Mouse (Mus musculus) spleen, adult 18-20 months (tissue): ENCODE results near the gene Bmpr1b.
"Not testable (repeated sequence)": the region's sequence is repeated elsewhere in the genome, so short reads cannot be mapped to it uniquely, and the experiment has no call there.

Experiments used
- DNase-seq, 2 experiments: peaks; one replicate each; pipeline ENCODE4 v3.0.0; 2022; ENCODE audit warnings: mixed read lengths in 2 of 2

The Bmpr1b gene

DNA sequence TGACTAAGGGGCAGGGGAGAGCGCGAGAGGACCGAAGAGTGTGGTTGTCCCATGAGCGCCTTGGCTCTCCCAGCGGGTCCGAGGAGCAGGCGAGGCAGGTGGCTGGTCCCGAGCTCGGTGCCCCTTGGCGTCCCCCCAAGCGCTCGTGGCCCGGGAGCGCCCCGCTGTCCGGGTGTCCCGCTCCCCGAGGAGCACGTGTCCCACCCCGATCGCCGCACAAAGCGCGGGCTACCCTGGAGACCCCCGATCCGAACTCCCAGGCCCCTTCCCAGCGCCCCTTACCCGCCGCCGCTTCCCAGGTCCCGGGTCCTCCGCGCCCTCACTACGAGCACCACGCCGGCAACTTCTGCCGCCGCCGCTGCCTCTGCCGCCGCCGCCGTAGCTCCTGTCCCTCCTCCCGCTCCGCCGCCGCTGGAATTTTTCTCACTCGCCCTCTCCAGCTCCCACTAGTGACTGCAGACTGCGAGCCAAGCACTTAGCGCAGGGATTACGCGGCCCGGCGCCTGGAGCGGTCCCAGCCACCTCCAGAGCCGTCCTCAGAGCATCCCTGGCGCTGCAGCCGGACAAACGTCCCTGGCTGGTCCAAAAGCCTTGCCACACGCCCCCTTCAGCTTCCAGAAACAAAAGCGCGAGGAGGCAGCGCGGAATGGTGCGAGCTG is at the start of gene Bmpr1b:
Gene Bmpr1b (minus strand): TSS at position 563 of the 659 bp plus-strand sequence.
- DNase-seq: no peak

DNA sequence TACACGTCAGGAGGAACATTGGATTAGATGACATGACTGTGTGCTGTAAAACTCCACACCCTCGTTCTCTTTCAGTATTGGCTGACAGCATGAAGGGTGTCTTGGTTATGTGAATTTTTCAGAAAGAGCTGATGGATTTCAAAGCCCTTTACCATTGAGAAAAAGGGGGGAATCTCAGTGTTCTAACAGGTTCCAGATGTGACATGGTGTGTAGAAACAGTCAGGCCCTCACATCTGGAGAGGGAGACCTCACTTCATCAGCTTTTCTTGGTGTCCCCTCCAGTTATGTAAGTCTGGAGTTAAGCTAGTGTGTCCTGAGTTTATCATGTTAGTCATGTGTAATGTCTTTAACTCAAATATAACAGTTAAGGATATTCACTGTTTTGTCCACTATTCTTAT is 43.6 kb upstream of the Bmpr1b start:
- no peak for DNase-seq

DNA sequence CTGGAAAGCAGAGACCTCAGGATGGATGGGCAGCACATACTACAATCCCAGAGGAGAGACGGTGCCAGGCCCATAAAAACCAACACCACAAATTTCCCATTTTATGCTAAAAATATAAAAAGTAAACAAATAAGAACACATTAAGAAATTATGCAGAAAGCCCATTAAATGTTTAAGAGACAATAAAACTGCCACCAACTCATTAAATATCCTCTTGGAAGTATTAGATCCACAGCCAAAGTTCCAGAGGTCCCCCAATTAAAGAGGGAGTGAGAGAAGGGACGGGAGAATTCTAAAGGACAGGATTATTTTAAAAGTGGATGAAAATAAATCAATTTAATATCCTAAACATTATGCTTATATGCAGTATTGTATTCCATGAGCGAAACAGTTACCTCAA is 43.0 kb upstream of the Bmpr1b start:
- DNase-seq: no peak

DNA sequence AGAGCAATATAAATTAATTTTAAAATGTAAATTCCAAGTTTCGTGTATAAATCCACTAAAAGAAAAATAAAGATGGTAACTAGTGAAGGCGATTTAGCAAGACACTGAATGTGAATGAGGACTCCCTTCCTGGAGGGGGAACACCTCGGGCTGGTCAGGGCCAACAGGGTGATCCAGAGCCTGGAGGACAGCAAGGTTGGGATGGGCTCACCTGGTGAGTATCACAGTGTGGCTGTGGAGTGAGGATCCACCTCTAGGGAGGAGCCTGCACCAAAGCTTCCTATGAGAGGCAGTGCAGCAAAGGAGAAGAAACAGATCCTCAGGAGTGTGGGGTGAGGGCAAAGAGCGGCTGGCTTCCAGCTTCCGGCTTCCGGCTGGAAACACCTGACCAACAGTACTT is 40.8 kb upstream of the Bmpr1b start:
- DNase-seq: no peak

DNA sequence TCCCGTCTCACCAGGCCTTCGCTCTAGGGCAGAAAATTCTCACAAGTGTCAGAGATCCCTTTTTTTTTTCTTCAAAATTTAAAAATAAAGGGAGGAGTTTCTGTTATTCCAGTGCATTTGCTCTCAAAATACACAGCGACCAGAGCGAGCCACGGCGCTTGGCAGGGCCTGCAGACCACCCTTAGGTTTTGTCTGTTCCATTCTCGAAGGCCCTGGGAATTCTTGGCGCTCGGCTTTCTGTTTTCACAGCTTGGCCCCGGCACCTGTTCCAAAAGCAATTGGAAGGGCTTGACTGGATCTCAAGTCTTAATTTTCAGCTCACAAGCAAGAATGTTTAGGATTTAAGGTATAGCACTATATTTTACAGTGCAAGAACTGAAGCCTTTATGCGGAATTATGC is 39.8 kb upstream of the Bmpr1b start:
- no peak for DNase-seq

DNA sequence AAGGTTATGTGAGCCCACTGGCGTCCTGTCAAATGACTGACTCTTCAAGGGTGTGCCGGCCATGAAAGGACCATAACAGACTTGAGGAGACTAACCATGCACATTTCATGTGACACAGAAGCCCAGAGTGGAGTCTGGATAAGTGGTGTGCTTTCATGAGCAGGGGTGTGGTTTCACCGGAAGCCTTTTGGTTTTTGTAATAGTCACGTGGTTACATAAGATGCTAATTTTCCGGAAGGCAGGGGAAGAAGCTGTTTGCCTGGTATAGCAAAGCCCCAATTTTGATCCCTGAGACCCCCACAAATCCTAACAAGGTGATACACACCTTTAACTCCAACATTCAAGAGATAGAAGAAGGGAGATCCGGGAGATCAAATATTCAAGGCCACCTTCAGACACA is 38.3 kb upstream of the Bmpr1b start:
- no peak for DNase-seq

DNA sequence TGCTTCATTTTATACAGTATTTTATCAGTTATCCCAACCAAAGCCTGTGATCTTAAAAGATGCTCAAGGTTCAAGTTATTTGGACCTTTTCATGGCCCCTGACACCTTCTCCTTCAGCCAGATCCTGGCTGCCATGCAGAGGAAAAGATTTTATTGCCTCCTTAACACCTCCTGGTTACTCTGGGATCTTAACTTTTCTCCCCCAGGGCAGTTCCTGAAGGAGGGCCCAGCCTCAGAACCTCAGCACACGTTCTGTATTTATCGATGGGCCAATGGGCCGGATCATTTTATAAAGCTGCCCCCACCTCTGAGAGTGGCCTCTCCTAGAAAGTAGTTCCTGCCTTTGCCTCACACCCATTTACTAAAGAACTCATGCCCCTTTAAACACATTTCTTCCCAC is 37.1 kb upstream of the Bmpr1b start:
- no peak for DNase-seq

DNA sequence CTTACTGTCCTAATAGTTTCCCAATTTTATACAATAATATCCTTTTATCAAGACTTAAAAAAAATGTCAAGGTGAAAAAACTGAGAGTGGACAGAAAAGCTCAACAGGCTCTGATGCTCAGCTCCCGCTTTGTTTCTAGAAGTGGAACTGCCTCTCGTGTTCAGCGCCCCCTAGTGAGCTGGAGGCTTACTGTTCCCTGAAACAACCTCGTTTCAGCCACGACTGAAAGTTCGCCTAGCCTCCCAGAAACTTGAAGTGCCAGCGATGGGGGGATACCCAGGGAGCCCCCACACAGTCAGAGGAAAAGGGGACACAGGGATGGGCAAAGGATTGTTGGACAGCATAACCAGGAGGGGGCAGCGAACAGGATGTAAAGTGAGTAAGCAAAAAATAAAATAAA is 26.9 kb upstream of the Bmpr1b start:
- no peak for DNase-seq

DNA sequence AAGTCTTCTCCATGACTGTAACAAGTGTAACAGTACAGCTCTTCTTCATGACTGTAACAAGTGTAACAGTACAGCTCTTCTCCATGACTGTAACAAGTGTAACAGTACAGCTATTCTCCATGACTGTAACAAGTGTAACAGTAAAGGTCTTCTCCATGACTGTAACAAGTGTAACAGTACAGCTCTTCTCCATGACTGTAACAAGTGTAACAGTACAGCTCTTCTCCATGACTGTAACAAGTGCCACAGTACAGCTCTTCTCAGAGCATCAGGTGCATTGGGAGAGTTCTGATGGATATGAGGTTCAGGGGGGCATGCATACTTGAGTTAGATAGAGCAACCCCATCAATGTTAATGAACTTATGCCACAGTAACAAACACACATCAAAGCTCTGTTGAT is 22.4 kb upstream of the Bmpr1b start:
- not testable (repeated sequence) for DNase-seq

DNA sequence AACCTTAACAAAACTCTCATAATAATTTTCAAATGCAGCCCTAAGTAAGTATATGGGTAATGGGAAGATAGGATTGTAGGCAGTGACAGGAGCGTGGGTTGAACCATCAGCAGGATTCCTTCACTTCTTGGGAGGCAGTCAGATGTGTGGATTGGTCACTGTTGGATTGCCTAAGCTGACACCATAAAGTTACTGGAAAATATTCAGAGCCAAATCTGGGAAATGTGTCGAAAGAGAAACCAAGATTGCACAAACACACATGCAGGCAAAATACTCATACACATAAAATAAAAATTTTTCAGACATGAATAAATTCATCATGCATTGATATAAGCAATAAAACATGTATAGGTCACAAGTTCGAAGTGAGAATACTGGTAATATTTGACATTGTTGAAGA is 17.3 kb upstream of the Bmpr1b start:
- no peak for DNase-seq

DNA sequence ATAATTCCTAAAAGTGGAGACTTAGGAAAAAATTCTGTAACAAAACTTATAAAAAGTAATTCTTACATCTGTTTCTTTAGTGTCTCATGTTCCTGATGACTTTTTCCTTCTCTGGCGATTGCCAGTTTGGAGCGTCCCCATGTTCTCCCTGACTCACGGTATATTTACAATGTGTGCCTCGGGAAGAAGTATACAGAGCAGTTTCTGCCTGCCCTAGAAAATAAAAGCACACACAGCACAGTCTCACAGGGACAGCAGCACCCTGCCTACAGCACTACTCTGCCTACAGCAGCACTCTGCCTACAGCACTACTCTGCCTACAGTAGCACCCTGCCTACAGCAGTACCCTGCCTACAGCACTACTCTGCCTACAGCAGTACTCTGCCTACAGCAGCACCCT is 4.8 kb upstream of the Bmpr1b start:
- no peak for DNase-seq

DNA sequence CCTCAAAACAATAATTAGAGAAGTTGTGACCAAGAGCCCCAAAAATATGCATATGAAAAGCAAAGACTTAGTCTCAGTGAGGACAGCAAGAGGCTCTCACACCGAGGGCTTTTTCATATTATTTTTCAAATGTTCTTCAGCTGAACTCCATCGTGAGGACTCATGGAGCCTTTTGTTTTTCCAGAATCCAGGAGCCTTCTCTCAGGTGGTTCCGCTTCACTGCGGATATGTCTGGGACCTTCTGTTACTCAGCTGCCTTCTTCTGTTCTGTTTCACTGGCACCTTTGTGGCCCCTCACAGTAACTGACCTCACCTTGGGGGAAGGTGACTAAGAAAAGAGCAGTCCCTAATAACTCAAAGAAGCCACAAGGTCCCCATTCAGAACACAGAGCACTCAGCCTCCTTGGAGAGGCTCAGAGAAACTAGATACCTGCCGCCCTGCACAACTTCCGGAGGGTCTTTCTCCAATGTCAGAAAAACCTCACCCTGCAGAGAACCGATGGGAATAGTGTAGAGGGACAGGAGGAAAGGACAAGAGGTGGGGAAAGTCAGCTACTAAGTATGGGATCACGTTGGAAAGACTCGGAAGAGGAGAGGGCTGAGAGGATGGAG is 868 bp downstream of the Bmpr1b start:
- no peak for DNase-seq

DNA sequence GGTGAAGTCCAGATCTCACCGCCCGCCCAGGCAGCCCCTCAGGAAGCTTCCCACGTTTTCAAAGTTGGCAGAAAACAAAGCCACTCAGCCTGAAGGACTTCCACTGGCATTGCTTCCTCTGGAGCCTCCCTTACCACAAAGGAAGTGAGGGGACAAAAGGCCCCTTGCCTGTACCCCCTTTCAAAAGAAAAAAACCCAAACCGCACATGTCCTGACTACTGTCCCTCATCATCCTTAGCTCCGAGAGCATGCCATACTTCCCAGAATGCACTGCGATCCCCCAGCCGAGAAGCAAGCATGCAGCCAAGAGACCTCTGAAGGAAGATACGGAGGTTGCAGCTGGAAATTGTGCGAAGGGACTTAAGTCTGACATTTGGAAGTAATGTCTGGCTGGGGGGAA is 4.2 kb downstream of the Bmpr1b start:
- no peak for DNase-seq

DNA sequence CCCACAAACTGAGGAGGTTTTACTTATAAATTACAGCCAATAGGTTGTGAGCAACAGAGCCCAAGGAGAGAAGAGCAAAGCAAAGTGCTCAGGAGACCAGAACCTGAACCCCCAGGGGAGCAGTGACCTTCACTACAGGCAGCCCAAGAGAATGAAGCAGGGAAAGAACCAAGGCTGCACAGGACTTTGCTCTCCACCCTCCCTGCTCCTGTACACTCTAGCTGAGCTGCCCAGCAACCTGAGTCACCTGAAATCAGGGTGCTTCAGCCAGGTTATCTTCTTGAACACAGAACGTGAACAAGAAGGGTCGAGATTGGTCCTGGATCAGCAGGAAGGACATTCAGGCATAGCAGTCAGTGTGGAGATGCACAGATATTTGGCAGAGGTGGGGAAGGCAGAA is 5.3 kb downstream of the Bmpr1b start:
- DNase-seq: no peak

DNA sequence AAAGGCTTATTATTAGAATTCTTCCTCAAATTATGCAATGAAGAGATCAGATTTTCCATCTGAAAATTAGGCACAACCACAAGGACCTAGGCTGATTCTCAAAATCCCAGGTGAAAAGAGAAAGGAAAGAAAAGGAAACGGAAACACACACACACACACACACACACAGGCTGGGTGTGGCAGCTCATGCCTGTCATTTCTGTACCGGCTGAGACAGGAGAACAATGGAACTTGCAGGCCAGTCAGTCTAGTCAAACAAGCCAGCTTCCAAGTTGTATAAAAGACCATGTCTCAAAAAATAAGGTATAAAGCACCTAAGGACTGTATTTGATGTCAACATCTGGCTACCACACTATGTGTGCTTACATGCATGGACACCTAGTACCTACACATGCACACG is 7.8 kb downstream of the Bmpr1b start:
- DNase-seq: no peak

DNA sequence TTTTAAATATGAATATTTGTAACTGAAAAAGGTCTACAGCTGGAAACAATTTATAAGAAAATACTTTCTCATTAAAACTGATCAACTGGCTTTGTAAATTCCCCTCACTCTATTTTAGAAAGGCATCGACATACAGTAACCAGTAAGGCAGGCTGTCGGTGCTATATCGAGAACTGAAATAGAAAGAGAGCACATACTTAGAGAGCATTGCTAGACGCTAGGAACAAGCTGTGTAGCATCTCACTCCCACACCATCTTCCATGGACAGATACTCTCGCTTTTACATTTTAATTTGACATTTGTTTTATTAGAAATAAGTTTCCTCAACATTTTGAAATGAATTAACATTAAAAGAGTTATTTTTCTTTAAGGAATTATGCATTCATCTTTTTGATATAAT is 17.2 kb downstream of the Bmpr1b start:
- no peak for DNase-seq

DNA sequence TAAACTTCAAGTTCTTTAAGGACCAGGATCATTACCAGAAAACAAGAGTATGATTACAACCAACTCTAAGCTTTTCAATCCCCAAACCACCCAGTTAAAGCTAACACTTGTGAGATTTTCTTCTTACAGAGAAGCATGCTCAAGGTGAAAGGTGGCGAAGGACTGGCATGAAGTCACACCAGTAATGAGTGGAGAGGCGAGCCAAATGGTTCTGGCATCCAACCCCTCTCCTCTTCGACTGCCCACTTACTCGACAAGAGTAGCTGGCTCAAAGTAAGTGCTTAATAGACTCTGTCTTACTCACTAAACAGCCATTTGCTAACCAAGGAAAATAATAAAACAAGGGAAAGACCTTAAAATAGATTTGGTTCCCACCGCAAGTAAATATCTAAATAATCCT is 30.4 kb downstream of the Bmpr1b start:
- DNase-seq: no peak

DNA sequence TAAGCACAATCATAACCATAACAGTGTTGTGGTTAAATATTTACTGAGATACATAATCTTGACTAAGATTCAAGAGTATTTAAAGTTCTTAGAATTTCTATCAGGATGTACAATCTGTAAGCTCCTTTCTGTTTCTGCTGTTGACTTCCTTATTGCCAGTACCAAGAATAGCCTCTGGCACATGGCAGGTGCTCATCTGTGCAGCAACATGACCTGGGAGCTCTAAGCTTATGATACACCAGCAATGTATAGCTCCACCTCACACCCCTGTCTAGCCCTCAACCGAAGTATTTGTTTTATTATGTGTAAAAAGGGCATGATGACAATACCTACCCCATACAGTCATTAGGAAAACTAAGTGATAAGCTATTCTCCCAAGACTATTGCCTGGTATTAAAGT is 42.8 kb downstream of the Bmpr1b start:
- DNase-seq: no peak

DNA sequence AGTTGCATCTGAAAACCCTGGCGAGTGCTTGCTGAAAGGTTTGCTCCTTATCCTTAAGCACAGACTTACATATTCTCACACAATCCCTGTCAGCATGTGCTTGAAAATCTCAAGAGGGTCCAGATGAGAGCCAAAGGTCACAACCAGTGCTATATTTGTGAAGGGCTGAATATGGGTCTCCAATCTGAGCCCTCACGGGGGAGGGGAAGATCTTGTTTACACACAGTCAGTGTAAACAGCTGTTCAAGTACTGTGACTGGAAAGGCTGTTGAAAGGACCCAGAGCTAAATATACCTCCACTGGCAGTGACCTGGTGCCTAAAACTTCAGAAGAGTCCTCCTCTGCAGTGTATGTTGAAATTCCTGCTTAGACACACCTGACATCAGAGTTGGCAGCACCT is 43.7 kb downstream of the Bmpr1b start:
- no peak for DNase-seq

DNA sequence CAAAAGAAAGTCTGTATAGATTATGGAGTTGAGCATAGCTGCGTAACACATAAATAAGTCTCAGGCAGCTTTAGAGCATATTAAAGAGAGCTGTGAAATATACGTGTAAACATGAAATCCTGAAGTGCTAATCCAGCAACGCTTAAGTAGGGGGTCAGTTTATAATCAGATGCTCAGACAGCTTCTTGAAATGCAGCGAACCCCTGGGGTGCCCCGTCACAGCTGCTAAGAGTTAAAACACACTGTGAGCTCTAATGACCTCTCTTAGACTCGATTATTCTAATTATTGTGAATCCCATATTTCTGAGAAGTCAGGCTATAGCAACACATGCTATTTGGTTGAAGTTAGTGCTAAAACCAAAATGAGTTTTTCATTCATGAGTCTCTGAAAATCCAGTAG is 45.0 kb downstream of the Bmpr1b start:
- DNase-seq: no peak

DNA sequence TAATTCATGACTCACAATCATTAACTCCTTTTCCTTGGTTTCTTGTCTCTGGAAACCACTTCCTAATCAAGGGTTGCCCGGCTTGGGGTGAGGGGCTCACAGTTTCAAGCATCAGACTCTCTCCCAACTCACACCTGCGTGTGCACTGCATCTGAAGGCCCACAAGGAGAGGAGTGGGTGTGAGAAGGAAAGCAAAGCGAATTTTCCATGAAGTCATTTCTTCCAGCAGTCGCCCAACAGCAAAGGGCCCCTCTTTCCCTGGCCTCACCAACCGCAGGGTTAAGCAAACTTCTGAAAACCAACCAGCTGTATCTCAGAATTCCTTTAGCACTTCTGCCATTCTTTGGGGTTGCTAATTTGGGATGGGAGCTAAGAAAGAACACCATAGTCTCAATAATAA is 46.8 kb downstream of the Bmpr1b start:
- DNase-seq: no peak

DNA sequence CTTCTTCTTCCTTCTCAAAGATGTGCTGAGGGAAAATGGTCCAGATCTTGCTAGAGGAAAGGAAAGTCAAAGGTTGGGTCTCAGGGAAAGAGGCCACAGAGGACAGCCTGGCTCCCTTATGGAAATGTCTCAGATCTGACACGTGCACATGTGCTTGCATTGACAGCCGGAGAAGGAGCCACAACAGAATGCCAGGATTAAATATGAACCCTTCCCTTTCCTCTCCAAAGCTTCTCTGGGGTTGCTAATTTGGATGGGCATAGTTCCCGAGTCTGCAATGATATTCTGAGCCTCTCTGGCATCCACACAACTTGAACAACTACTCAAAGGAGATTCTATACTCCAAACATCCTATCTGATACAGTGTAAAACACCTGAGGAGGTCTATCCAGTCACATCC is 48.4 kb downstream of the Bmpr1b start:
- no peak for DNase-seq

DNA sequence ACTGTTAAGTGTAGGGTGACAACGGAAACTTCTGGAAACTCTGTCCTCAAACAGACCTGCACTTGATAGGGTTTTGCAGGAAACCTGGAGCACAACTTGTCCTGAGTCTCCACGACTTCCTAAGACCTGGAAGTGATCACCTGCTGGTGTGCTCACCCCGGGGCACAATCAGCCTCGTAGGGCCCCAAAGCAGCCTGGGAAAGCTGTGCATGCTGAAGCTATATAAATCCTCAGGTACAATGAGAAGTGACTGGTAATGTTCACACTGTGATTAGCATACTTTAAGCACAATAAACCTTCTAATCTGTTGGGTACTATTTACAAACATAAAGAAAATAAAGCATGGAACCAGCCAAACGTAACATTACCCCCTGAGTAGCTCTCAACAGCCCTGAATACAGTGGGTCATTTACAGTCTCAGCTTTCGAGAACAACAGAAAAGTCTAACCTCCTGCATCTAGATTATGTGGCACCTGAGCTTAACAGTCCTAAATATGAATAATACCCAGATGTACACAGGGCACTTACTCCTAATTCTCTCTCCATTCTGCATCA is 54.4 kb downstream of the Bmpr1b start:
- DNase-seq: no peak

DNA sequence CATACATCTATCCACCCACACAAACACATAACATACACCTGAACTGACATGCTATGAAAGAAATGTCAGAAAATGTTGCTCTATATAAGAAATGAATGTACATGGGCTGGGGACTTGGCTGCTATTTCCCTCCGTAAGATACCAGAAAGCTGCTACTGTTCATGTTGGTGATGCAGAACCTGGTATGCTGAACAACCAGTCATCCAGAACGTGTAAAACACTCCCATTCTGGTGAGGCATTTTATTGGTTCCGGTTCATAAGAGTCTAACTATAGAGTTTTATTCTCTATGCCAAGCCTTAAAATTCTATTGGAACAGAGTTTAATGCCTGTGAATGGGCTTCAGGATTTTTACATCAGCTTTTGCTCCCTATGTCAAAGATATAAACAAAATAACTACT is 55.0 kb downstream of the Bmpr1b start:
- no peak for DNase-seq

DNA sequence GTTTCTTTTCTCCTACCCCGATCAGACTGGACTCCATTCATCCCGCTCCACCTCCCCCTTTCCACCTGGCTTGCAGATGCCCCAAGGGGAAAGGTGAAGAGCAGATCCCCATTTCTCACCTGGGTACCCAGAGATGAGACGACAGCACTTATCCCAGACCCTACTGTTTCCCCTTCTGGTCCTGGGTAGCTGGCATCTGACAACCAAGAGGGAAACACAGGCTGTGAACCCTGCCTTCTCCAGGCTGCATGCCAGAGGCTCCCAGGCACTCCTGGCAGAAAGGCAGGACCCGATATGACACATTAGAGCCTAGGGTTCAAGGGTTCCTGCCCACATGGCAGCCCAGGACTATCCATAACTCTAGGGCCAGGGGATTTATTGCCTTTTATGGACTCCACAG is 56.0 kb downstream of the Bmpr1b start:
- no peak for DNase-seq
